Mouse (Mus musculus): ENCODE measurements around the gene Borcs5.

DNA sequence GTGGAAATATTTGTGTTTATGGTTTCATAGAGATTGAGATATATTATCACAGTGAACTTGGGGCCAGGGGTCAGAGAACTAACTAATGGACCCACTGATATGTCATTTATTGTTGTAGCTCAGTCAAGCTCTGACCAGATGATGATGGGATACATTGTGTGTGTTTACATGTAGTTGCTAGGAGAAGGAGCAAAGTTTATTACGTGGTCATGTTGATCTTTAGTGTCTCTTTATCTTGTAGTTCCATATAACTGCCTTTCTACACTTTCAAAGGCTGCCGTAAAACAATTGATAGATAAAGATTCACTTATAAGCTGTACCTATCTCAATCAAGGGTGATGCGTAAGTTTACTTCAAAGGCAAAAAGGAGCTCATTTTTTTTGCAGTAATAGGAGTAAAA is 38.7 kb downstream of the Borcs5 start:
- TF ChIP-seq SMC3 (IDR thresholded peaks at IDR 0.05; ENCODE audit: low read depth, low read length) = no peak
- no peak for TF ChIP-seq CTCF (conservative IDR thresholded peaks at IDR 0.05 in 1 of 2, IDR thresholded peaks at IDR 0.05 in 1 of 2; ENCODE audit: low read depth in 2 of 2, low read length in 2 of 2)
- TF ChIP-seq ZKSCAN1 (IDR thresholded peaks at IDR 0.05; ENCODE audit: borderline replicate concordance, low read depth, low read length) = no peak
- TF ChIP-seq IRF4 (IDR thresholded peaks at IDR 0.05; ENCODE audit: low read depth, low read length) = no peak
- TF ChIP-seq RAD21 (IDR thresholded peaks at IDR 0.05; ENCODE audit: low read depth, low read length) = no peak
- TF ChIP-seq MXI1 (IDR thresholded peaks at IDR 0.05; ENCODE audit: low read depth, low read length) = no peak
- no peak for TF ChIP-seq ZC3H11A (IDR thresholded peaks at IDR 0.05; ENCODE audit: low read depth, low read length)
- TF ChIP-seq CHD1 (IDR thresholded peaks at IDR 0.05; ENCODE audit: low read depth, low read length) = no peak
- TF ChIP-seq TCF12 (IDR thresholded peaks at IDR 0.05; ENCODE audit: low read depth, low read length) = no peak
- TF ChIP-seq MAX (IDR thresholded peaks at IDR 0.05; ENCODE audit: low read length) = no peak
- TF ChIP-seq POLR2A (IDR thresholded peaks at IDR 0.05; ENCODE audit: low read depth, low read length) = no peak
